Mouse (Mus musculus): ENCODE data around the gene Hhat.

Gene Hhat

DNA sequence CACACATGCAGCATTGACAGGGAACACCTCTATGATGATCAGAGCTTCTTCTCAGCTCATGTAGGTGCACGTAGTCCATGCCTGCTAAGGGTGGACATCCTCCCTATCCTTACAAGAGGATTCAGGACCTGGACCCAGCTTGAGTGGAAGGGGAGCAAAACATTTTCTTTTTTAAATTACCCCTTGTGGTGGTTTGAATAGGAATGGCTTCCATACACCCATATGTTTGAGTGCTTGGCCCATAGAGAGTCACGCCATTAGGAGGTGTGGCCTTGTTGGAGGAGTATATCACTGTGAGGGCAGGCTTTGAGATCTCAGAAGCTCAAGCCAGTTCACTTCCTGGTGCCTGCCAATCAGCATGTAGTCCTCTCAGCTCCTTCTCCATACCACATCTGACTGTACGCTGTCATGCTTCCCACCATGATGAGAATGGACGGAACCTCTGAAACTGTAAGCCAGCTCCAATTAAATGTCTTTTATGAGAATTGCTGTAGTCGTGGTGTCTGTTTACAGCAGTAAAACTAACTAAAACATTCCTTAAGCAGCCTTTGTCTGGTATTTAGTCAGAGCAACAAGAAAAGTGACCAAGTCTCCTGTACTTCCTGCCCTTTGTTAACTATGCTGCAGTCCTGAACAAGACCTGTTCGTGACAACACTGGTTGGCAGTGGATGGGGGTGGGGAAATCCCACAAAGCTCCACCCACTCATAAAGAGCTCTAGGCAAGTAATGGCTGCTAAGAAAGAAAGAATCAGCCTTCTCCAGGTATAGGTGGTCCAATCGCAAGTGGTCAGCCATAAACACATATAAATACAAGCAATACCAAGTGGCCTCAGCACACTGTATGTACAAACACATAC, 28.4 kb downstream of the Hhat start:
- DNase-seq (ENCODE audit: low spot score): no peak

DNA sequence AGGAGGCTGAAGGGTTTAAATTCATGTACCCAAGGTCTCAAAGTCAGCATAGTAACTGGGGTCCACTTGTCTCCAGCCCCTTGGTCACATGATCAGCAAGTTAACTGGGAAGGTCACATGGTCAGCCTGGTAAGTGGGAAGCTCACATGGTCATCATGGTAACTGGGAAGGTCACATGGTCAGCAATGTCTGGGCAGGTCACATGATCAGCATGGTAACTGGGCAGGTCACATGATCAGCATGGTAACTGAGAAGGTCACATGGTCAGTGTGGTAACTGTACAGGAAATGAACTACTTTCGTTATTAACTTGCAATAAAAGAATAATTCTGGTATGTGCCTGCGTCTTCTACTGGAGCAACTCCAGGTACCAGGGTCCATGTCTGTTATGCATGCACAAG, 29.1 kb downstream of the Hhat start:
- DNase-seq (ENCODE audit: low spot score): no peak

DNA sequence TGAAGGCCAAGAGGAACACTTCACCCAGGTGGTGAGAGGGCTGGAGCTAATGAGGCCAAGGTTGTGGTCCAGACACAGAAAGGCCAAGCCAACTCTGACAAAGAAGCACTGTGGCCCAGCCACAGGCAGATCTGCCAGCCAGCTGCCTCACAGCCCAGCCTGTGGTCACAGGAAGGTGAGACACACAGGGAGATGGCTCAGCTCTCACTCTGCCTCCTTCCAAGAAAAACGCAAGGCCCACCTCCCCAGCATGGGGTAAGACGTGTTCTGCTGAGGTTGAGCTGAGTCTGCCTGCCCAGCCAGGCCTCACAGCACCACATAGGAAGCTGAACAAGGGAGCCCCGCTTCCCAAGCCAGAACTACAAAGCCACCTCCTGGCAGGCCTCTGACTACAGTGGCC, 34.5 kb downstream of the Hhat start:
- no peak for DNase-seq (ENCODE audit: low spot score)

DNA sequence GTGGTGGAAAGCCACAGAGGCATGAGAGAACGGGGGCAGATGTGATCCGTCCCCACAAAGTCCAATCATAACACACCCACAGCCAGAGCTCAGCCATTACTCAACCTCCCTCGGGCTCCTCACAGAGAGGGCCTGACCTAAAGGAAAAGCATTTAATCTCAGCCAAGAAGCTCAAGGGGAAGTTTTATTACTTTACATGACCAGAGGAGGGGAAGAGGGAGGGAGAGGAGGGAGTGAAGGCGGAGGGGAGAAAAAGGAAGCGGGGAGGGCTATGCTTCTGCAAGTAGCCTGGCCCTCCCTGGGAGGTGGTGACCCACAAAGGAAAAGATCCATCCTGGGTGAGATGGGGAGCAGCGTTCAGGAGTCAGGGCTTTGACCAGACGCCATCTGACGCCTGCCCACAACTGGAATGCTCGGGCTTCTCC, 35.0 kb downstream of the Hhat start:
- peak; percentile 18 for DNase-seq (ENCODE audit: low spot score)

DNA sequence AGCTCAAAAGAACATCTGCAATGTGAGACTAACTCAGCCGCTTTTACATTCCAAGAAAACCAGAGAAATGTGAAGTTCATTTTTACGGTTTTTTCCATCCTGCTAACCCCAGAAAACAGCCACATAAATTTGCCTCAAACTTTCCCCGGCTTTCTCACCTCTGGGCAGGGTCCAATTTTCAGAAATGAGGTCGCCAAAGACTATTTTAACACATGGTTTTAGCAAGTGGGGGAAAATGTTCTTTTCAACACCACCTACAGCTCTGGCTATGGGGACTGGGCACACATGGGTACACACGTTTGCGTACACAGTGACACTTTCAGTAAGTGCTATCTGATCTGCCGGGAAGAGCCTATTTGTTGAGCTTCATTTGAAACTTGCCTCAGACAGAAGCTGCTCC, 40.5 kb downstream of the Hhat start:
- no peak for DNase-seq (ENCODE audit: low spot score)

DNA sequence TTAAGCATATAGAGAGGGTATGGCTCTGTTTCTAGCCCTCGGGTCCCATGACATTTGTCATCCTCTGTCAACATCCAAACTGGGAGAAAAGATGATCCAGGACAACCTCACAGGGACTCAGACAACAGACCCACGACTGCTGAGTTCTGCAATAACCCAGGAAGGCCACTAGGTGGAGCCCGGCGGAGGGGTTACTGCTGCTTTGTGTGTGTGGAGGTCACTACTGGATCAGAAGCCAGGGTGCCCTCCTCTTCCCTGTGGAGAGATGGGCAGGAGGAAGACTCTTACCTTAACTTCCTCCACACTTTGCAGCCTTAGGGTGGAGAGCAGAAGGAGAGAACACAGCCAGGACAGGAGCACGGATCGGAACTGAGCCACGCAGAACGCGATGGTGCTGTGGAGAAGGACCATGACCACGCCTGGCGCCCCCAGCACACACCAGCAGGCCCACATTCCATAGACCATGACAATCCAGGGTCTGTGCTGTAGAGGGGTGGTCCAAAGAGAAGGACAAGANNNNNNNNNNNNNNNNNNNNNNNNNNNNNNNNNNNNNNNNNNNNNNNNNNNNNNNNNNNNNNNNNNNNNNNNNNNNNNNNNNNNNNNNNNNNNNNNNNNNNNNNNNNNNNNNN, 43.9 kb downstream of the Hhat start:
- peak; percentile 49 for DNase-seq (ENCODE audit: low spot score)

DNA sequence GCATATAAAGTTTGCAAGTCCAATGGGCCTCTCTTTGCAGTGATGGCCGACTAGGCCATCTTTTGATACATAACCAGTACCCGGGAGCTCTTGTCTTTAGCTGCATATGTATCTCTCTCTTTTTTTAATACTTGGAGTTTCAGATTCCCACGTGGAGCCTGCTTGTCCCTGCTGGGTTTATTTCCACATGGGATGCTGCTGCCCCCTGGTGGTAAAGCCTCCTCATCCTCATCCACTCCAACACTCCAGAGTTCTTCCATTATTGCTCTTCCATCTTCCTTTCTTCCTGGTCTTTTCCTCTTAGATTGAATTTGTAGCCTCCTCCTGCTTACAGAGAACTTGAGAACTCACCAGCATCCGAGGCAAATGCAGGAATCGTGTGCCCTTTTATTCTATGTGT, 48.9 kb downstream of the Hhat start:
- DNase-seq (ENCODE audit: low spot score): no peak

DNA sequence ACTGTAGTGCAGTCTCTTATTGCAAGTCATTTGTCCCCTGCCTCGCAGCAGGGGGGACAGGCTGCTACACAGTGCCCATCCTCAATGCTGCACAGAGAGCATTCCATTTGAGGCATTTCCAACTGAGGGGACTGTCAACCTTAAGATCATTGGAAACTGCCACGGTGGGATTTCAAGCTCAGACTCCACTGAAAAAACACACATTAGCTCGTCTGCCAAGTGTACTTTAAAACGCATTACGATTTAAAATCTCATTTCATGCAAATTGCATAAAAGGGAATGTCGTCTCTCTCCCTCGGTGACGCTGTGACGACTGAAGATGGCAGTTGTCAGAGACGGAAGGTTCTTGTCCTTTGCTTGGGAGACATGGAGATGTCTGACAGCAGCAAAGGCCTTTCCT, 50.9 kb downstream of the Hhat start:
- no peak for DNase-seq (ENCODE audit: low spot score)

DNA sequence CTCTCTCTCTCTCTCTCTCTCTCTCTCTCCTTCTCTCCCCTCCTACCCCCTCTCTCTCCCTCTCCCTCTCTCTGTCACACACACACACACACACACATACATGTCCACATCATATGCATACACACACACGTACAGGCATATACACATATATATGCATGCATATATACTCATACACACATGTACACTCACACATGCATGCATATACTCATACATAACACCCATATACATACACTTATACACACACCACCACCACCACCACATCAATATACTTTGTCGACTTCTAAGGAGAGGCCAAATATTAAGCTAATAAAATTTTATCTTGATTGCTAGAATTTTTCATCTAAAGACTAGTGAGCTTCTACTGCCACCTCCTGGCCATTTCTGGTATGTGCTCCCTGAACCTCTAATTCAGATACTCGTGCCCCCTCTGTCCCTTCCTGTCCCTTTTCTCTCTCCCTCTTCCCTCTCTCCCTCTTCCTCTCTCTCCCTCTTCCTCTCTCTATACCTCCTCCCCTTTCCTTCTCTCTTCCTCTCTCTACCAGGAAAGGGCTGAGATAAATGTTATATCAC, 59.2 kb downstream of the Hhat start:
- DNase-seq (ENCODE audit: low spot score): peak; percentile 10

DNA sequence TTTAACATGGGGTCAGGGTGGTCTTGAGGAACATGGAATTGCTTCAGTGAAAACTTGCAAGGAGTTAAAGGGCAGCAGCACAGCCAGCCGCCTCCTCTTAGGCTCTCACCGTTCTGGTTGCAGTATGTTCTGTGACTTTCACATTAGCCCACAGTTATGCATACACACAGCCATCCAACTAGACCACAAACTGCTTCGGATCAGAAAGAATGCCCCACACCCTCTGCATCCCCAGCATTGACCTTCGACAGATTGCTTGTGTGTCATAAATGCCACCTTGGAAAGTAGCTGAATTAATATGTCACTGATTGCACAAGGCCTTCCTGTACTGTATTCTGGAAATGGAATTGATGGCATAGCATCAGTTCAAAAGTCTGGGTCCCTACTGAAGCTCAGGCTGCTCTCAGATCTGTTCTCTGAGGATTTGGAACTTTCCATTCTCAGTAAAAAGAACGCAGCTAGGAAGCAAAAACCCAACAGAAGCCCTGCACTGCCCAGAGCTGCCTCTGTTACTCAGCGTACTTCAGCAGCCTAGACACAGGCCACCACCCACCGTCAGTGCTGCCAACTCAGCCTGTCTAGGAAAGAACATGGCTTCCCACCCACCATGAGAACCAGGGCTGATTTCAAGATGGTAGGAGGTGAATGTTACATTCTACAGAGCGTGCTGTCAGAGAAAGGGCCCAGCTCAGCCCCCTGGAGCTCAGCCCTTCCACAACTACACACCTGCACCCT, 70.5 kb downstream of the Hhat start:
- DNase-seq (ENCODE audit: low spot score): no peak

DNA sequence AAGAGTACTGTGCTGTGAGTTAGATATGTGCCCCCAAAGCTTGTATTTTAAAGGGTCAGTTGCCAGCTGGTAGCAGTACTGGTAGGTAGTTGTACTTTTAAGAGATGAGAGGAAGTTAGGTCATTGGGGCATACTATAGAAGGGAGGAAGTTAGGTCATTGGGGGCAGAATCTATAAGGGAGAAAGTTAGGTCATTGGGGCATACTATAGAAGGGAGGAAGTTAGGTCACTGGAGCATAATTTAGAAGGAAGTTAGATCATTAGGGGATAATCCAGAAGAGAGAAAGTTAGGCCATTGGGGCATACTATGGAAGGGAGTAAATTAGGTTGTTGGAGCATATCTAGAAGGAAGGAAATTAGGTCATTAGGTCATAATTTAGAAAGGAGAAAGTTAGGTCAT, 71.9 kb downstream of the Hhat start:
- no peak for DNase-seq (ENCODE audit: low spot score)

DNA sequence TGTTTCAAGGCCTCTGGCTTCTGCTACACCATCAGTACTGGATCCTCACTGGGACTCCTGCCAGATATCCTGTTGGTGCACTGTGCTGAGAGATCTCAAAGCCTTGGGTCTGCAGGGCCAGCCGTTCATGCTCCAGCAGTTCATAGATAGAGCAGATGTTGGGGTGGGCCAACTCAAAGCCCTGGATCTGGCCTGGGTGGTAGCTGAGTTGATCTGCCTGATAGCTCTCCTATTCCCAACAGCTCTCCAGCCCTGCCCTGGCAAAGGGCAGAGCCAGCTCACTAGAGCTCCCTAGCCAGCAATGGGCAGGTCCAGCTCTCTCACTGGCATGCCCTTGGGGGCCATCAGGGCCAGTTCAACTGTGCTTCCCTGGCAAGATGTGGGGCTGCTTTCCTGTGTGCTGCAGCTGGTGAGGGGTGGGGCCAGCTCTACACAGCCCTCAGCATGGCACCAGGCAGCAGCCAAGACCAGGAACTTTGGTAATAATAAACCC, 74.6 kb downstream of the Hhat start:
- DNase-seq (ENCODE audit: low spot score): peak; percentile 14

DNA sequence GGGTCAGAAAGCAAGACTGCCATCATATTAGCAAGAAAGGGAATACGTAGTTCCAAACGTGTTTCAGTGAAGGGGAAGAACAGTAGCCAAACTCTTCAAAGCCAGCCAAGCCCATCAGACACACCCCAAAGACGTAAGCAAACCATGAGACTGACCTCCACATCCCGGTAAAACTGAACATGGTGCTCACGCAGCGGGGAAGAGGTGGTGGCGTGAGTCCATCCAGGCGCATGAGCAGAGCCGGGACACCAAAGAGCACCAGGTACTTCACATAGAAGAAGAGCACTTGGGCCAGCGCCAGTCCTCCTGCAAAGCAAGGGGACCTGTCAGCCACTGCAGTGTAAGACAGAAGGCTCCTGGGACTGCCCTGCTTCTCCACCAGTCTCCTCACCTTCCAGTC, 77.4 kb downstream of the Hhat start:
- DNase-seq (ENCODE audit: low spot score): no peak

DNA sequence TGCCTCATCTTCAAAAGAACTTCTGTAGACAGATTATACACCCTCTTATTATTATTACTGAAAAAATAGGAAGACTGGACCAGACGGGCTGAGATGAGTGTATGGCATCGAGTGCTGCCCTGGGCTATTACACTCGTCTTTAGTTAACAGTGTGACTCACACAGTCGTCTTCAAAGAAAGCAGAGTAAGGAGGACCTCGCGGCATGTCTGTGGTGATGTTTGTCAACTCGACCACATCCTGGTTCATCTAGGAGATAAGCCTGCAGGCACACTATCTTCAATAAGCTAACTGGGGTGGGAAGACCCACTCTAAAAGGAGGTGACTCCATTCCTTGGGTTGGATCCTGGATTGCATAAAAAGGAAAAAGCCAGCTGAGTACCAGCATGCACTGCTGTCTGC, 78.0 kb downstream of the Hhat start:
- no peak for DNase-seq (ENCODE audit: low spot score)

DNA sequence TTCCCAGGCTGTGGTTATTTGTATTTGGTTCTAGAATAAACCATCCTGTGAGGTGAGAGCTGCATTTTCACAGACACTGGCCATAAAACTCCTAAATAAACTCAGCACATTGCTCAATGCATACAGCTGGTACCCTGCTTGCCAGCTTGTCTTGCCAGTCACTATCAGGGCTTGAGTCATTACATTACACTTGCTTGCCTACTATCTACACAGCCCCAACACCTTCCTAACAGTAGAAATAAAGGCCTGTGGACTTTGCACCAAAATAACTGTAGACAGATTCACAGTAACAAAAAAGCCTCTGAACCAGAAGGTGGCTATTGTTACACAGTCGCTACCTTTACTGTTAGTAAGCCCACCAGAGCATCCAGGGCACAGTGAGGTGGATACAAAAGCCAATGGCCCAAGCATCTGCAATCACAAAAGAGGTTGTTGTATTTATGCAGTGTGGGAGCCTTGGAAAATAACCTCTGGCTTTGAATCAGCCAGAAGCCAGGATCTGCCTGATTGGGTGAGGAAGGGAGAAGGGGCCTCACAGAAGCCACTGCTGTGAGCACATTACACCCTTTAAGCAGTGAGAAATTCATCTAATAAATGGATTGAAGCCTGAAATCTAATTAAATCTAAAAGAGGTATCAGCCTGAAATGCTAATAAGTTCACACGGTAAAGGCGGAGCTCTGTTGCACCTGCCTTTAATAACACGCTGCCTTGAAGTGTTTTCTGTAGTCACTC, 88.6 kb downstream of the Hhat start:
- DNase-seq (ENCODE audit: low spot score): no peak

DNA sequence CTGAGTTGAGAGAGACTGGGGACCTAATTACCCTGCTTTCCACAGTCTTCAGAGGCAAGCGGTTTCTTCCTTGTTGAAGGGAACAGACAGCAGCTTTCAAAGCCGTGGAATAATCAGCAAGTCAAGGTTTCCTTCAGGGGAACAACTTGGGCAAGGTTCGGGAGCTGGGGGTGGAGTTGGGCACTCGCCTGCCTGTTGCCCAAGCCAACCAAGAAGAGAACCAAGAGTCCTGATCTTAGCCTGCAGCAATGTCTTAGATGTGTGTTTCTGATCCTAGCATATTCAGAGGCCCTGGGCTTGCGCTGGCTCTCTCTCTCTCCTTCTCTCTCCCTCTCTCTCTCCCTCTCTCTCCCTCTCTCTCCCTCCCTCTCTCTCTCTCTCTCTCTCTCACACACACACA, 93.8 kb downstream of the Hhat start:
- DNase-seq (ENCODE audit: low spot score): peak; percentile 8

DNA sequence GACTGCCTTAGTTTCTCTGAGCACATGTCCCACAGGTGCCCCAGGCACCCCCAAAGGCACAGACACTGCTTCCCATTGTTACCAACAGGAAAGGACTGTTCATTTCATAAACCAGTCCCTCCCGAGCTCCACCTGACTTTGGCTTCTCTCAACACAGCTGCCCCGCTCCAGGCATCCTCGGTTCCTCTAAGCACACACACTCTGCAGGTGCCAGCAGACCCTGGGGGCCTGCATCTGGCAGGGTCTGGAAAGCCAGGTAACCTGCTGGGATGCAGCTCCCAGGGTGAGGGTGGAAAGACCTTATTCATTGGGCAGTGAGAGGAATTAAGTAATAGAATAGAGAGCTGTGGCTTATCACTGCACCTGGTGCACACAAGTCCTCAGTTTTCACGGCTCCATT, 107.4 kb downstream of the Hhat start:
- DNase-seq (ENCODE audit: low spot score): no peak

DNA sequence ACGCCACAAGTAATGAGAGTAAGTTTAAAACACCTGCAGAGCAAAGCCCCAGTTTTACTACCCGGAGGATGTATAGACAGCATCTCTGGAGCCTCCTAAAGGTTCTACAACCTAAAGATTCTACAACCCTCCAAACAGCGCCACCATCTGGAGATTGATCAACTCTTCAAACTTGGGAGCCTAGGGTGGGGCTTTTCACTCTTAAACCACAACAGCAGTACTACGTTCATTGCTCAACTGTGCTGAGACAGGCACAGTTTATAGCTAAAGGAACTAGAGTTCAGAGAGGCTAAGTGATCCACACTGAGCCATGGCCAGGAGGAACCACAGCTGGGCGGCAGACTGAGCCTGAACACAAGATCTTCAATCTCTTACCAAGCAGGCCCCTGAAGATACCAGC, 107.9 kb downstream of the Hhat start:
- no peak for DNase-seq (ENCODE audit: low spot score)

DNA sequence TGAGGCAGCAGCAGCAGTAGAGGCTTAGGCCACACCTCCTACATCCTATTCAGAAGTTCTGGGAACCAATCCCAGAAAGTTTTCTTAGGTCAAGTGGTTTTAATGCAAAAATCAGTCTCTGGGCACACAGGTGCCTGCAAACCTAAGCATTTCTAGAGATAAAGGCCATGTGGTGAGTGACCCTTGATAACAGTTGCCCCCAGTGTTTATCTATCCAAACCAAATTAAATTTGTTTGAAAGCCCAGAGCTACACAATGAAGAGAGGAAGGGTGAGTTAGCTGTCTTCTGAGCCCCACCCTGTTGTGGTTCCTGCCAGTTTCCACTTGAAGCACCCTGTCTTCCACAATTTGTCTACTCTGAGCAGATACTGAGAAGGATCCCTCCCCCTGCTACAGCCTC, 109.4 kb downstream of the Hhat start:
- DNase-seq (ENCODE audit: low spot score): no peak

DNA sequence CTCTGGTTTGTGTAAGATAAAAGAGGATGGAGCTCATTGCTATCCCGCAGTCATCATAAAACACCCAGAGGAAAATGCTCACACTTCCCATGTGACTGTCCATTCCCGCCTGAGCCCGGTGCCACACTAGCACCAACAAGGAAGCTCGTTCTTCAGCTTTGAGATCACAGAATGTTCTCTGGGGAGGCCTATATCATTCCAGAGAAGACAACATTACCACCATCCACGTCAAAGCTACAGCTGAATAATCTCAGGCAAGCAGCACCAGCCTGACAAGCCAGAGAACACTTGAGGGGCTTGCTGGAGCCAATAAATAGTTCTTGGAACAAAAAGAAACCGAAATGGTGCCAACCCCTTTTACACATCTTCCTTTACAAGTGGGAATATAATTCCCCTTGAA, 113.6 kb downstream of the Hhat start:
- DNase-seq (ENCODE audit: low spot score): no peak

DNA sequence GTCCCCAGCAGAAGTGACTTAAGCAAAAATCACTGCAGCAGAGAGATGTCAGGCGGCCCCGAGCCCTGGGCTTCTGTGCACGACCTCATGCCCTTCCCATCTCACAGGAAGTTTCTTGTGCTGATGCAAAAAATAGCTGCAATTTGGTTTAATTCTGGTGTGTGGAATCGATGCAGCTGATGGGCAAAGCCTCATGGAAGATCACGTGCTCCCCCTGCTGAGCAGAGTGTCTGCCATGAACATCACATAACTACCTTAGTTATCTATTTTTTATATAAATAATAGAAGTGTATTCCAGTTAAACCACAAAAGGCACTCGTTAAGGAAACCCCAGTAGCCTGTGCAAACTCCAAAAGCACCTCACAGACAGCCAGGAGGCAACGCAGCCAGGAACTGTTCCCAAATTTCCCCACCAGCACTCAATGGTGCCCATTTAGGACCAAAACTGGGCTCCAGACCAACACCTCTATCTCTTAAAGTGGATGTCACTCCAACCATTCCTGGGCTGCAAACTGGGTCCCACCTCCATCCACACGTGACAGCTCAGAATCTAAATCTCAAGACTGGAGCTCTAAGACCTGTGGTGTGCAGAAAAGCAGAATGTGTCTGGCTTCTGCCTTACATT, 118.9 kb downstream of the Hhat start:
- DNase-seq (ENCODE audit: low spot score): no peak

All from testis, postnatal 14 days (tissue).